Mouse (Mus musculus): ENCODE results near the gene Hormad1. TPM values are rescaled to one million over a fixed set of nuclear protein-coding genes. Genes with fewer than 3 reads are reported as not detected.

The Hormad1 gene
- total RNA-seq, 1 experiment from 2014 or later = not detected

Other genes starting within 250 kb of the Hormad1 start
- gene Cers2, start 244.9 kb upstream of the Hormad1 start, total RNA-seq (2021) = 181 and 196 TPM in 2 replicates
- gene Setdb1, start 202.5 kb upstream of the Hormad1 start, total RNA-seq (2021) = 27.1 and 28.0 TPM in 2 replicates
- gene 4930558C23Rik, start 156.8 kb upstream of the Hormad1 start, total RNA-seq (2021) = not detected in 2 replicates
- gene Arnt, start 125.3 kb upstream of the Hormad1 start, total RNA-seq (2021) = 58.4 and 62.9 TPM in 2 replicates
- 8.4 and 11.0 TPM in 2 replicates for gene Ctsk, start 60.4 kb upstream of the Hormad1 start, total RNA-seq (2021)
- 15.2 and 28.4 TPM in 2 replicates for gene Ctss, start 32.9 kb upstream of the Hormad1 start, total RNA-seq (2021)
- gene Golph3l, start 29.3 kb downstream of the Hormad1 start, total RNA-seq (2021) = 33.6 and 35.9 TPM in 2 replicates
- 72.6 and 74.5 TPM in 2 replicates for gene Ensa, start 65.3 kb downstream of the Hormad1 start, total RNA-seq (2021)
- 151 and 187 TPM in 2 replicates for gene Mcl1, start 99.1 kb downstream of the Hormad1 start, total RNA-seq (2021)
- gene Adamtsl4, start 128.2 kb downstream of the Hormad1 start, total RNA-seq (2021) = 6.6 and 8.4 TPM in 2 replicates
- 188 and 208 TPM in 2 replicates for gene Ecm1, start 179.9 kb downstream of the Hormad1 start, total RNA-seq (2021)
- gene Tars2, start 200.5 kb downstream of the Hormad1 start, total RNA-seq (2021) = 49.6 and 52.3 TPM in 2 replicates